Mouse (Mus musculus) small intestine, adult 2 months (tissue): ENCODE measurements around the gene Tmem129.

Experiments used
- CTCF ChIP-seq: fragments of 200-500 bp; IDR thresholded peaks from 2 replicates; pipeline ENCODE4 v1.5.1; 2012; ENCODE audit warnings: low read depth, mild to moderate bottlenecking, control low read depth, inconsistent platforms, low read length, moderate library complexity, mixed read lengths; ENCODE audit not compliant: insufficient replicate concordance, insufficient read length; ENCODE audit errors: extremely low read depth
- POLR2A ChIP-seq: fragments of 200-500 bp; IDR thresholded peaks from 2 replicates; pipeline ENCODE4 v1.6.1; 2012; ENCODE audit warnings: low read depth, mild to moderate bottlenecking, control low read depth, inconsistent platforms, low read length, moderate library complexity

- TF ChIP-seq POLR2A (no peak), CTCF (no peak)
Measured at GRCm38 (mm10) chr5:33654424-33654823, 3.8 kb downstream of the Tmem129 start.
